Mouse (Mus musculus): Measurements from ENCODE around the gene Ifi205.
"Not testable (repeated sequence)": the region's sequence is repeated elsewhere in the genome, so short reads cannot be mapped to it uniquely, and the experiment has no call there.

Gene Ifi205

DNA sequence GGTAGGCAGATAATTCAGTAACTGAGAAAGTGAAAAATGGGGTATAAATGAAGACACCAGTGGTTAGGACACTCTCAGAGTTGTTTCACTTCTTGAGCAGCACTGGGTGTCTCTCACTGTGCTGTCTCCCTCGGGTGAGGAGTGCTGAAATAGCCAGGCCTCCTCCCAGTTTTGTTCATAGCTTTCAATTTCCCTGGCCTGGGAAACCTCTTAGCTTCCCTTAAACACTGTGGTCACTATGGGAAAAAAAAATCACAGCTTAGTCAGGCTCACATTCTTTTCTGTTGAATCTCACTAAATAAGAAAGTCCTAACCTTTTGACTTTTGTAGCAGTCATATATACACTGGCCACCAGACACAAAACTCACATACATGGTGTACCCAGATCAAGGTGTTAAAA, at the start of gene Ifi205:
Ifi205 (minus strand) TSS at position 113 of the 400 bp plus-strand sequence.
- DNase-seq (ENCODE audit: inconsistent age in 2 of 2, low spot score in 1 of 2) = no peak

GRCm38 (mm10) chr1:174066305-174066704, 34.7 kb upstream of the Ifi205 start, which contains the start of gene Olfr430:
TSS of gene Olfr430 (plus strand) at chr1:174066605.
- no peak for DNase-seq (ENCODE audit: inconsistent age in 2 of 2, low spot score in 1 of 2)

- DNase-seq (ENCODE audit: inconsistent age in 2 of 2, low spot score in 1 of 2) = no peak
These were observed 23.6 kb upstream of the Ifi205 start for GRCm38 (mm10) chr1:174055248-174055647.

DNA sequence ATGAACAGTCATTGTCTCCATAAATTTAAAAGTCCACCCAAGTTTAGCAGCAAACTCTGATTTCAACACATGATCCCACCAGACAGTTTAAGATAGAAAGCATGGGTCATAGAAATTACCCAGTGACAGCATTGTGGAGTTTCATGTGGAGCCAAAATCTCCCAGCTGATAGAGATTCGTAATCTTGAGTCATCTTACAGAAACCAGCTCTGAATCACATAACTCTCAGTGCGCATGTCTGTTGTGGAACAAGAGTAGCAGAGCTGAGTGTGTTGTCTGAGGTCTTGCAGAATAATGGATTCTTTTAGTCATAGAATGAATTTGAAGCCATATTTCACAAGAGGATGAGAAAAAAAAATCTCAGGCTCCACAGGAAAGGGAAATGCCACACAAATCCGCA, 21.4 kb upstream of the Ifi205 start:
- DNase-seq (ENCODE audit: inconsistent age in 2 of 2, low spot score in 1 of 2) = no peak

DNA sequence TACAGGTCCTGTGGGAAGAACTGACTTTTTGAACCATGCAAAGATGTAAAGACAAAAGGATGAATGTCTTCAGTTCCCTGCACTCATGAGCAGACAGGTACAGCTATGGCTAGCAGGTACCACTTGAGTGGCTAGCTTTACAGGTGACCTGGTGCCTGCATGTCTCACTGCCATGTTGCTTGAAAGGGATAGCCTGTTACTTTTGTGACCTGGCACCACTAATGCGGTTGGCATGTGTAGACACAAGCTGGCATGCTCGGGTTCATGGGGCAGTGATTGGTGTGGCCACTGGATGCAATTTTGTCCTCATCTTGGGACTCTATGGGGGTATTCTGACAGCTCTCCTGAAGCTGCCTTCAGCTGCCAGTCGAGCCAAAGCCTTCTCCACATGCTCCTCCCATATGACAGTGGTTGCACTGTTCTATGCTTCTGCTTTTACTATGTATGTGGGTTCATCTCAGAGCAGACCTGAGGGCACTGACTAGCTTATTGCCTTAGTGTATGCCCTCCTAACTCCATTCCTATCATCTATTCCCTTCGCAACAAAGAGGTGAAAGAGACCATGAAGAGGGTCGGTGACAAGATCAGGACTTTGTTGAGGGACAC, 20.4 kb upstream of the Ifi205 start:
- DNase-seq (ENCODE audit: inconsistent age in 2 of 2, low spot score in 1 of 2) = no peak

DNA sequence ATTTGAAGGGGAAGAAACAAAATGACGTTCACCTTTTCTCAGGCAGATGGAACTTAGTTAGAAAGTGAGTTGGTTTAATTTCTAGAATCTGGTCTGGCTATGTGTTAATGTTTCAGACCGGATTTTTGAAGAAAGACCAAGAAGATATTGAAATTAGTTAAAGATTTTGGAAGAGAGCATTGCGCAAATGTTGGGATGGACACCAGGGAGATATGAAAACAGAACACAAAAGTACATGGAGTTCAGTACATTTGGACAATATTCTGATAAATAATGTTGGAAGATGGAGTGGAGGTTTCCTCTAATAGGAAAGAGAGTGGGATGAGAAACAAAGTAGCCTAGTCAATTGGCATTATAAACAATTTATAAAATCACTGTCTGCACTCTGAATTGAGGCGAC, 19.9 kb upstream of the Ifi205 start:
- DNase-seq (ENCODE audit: inconsistent age in 2 of 2, low spot score in 1 of 2) = no peak

DNA sequence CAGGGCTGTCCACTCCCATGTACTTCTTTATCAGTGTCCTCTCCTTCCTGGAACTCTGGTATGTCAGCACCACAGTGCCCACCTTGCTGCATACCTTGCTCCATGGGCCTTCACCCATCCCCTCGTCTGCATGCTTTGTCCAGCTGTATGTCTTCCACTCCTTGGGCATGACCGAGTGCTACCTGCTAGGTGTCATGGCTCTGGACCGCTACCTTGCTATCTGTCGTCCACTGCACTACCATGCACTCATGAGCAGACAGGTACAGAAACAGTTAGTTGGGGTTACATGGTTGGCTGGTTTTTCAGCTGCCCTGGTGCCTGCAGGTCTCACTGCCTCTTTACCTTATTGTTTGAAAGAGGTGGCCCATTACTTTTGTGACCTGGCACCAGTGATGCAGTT, 18.9 kb upstream of the Ifi205 start:
- DNase-seq (ENCODE audit: inconsistent age in 2 of 2, low spot score in 1 of 2) = no peak

GRCm38 (mm10) chr1:174049357-174049756, 17.7 kb upstream of the Ifi205 start:
- not testable (repeated sequence) for DNase-seq (ENCODE audit: inconsistent age in 2 of 2, low spot score in 1 of 2)

GRCm38 (mm10) chr1:174048893-174049292, 17.3 kb upstream of the Ifi205 start, which contains the start of gene Olfr432:
TSS of gene Olfr432 (plus strand) at chr1:174049205.
- no peak for DNase-seq (ENCODE audit: inconsistent age in 2 of 2, low spot score in 1 of 2)

GRCm38 (mm10) chr1:174048227-174048626, 16.6 kb upstream of the Ifi205 start:
- not testable (repeated sequence) for DNase-seq (ENCODE audit: inconsistent age in 2 of 2, low spot score in 1 of 2)

GRCm38 (mm10) chr1:174044431-174044830, 12.8 kb upstream of the Ifi205 start:
- no peak for DNase-seq (ENCODE audit: inconsistent age in 2 of 2, low spot score in 1 of 2)

DNA sequence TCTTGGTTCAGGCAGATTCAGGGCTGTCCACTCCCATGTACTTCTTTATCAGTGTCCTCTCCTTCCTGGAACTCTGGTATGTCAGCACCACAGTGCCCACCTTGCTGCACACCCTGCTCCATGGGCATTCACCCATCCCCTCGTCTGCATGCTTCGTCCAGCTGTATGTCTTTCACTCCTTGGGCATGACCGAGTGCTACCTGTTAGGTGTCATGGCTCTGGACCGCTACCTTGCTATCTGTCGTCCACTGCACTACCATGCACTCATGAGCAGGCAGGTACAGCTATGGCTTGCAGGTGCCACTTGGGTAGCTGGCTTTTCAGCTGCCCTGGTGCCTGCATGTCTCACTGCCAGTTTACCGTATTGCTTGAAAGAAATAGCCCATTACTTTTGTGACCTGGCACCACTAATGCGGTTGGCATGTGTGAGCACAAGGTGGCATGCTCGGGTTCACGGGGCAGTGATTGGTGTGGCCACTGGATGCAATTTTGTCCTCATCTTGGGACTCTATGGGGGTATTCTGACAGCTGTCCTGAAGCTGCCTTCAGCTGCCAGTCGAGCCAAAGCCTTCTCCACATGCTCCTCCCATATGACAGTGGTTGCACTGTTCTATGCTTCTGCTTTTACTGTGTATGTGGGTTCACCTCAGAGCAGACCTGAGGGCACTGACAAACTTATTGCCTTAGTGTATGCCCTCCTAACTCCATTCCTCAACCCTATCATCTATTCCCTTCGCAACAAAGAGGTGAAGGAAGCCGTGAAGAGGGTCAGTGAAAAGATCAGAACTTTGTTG, 10.7 kb upstream of the Ifi205 start:
- DNase-seq (ENCODE audit: inconsistent age in 2 of 2, low spot score in 1 of 2) = not testable (repeated sequence)

DNA sequence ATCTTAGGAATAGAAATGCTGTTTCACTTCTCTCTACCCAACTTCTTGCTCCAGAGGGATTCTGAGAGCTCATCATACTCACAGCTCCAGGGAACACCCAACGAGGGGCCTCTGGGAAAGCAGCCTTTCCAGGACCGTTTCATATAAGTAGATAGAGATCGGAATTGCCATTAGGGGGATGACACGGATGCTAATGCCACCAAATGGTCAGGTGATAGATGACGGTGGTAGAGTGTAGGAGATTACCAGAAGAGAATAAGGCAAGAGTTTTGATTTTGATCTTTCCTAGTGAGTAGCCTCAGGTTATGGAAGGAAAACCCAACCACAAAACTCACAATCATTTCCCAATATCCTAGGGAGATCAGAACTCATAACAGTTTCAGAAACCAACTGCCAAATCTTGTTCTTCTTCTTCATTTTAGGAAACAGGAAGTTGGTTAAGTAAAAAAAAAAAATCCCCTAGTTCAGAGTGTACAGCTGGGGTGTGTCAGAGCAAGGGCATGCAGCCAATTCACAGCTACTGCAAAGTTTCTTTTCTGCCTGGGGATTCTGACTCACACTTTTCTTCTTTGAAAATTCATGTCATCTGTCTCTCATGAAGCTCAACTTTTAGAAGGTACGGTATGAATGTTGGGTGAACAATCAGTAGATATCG, 9.0 kb upstream of the Ifi205 start, which contains the start of gene Olfr433:
Olfr433 (plus strand) TSS at position 183 of the 655 bp plus-strand sequence.
- DNase-seq (ENCODE audit: inconsistent age in 2 of 2, low spot score in 1 of 2) = peak; percentile 24 to 57

DNA sequence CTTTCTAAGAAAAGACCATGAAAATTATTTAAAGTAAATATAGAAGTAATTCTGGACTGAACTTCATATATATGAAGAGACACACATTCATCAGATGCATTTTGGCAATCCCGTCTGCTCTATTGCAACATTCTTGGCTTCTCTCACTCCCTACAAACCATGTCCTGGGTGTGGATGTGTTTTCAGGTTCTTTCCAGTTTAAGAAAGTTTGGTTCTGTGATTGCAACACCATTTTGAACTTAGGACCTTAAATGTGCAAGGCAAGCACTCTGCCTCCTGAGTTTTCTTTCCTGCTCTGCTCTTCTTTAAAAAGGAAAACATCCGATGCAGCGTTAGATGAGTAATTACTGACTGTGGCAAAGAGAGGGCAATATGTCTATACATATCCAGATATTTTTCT, 6.9 kb upstream of the Ifi205 start:
- DNase-seq (ENCODE audit: inconsistent age in 2 of 2, low spot score in 1 of 2) = no peak

- DNase-seq (ENCODE audit: inconsistent age in 2 of 2, low spot score in 1 of 2) = no peak
These were observed 4.2 kb upstream of the Ifi205 start for GRCm38 (mm10) chr1:174035841-174036240.

- DNase-seq (ENCODE audit: inconsistent age in 2 of 2, low spot score in 1 of 2) = not testable (repeated sequence)
These were observed 24.6 kb downstream of the Ifi205 start for GRCm38 (mm10) chr1:174007050-174007449.

GRCm38 (mm10) chr1:174004352-174005109, 27.1 kb downstream of the Ifi205 start:
- DNase-seq (ENCODE audit: inconsistent age in 2 of 2, low spot score in 1 of 2) = not testable (repeated sequence)

GRCm38 (mm10) chr1:173995003-173995402, 36.6 kb downstream of the Ifi205 start:
- DNase-seq (ENCODE audit: inconsistent age in 2 of 2, low spot score in 1 of 2) = no peak

- DNase-seq (ENCODE audit: inconsistent age in 2 of 2, low spot score in 1 of 2) = not testable (repeated sequence)
These were observed 48.8 kb downstream of the Ifi205 start, which contains the start of gene Ifi202b for GRCm38 (mm10) chr1:173982694-173983305. TSS of gene Ifi202b (minus strand) at chr1:173982744.

- not testable (repeated sequence) for DNase-seq (ENCODE audit: inconsistent age in 2 of 2, low spot score in 1 of 2)
These were observed 50.6 kb downstream of the Ifi205 start for GRCm38 (mm10) chr1:173981038-173981437.

Data from adrenal gland, adult (tissue).